Mouse (Mus musculus): ENCODE measurements around the gene Smg7. TPM values are rescaled to one million over a fixed set of nuclear protein-coding genes. Genes with fewer than 3 reads are reported as not detected.

Smg7 gene
- polyA plus RNA-seq, 1 experiment: 24.3 TPM

DNA sequence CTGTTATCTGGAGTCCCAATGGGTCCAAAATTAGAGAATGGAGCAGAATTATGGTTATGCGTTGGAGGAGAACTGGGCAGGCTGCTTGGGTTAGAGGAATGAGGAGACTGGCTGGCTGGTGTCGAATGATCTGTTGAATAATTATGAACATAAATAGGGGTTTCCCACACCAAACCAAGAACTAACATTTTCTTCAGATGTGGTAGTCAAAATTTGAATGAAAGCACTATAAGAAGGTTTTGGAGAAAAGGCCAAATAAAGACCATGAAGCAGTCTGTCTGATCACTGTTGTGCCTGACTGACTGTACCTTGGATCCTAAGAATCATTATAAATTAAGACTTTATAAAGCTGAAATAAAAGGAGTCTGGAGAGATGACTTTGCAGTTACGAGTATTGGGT is 62.1 kb downstream of the Smg7 start:
- no peak for DNase-seq (ENCODE audit: low spot score)

GRCm38 (mm10) chr1:152838841-152839240 is 63.6 kb downstream of the Smg7 start:
- DNase-seq (ENCODE audit: low spot score): no peak

- DNase-seq (ENCODE audit: low spot score): no peak
Measured at GRCm38 (mm10) chr1:152838026-152838702, 64.3 kb downstream of the Smg7 start.

DNA sequence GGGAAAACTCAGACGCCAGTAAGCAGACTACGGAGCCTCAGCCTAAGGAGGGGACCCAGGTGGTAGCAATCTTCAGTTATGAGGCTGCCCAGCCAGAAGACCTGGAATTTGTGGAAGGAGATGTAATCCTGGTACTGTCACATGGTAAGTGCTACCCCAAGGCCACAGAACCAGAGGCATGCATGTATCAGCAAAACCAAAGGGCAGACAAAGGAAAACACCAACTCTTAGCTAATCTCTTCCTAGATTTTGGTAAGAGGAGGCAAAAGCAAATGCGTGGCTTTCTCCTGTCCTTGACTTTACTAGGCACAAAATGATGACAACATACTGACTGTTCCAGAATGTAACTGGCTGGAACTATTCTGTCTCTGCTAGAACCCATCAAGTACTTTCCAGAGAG is 67.4 kb downstream of the Smg7 start:
- no peak for DNase-seq (ENCODE audit: low spot score)

GRCm38 (mm10) chr1:152832316-152832715 is 70.1 kb downstream of the Smg7 start:
- DNase-seq (ENCODE audit: low spot score): no peak

- no peak for DNase-seq (ENCODE audit: low spot score)
Measured at GRCm38 (mm10) chr1:152831619-152832018, 70.8 kb downstream of the Smg7 start.

DNA sequence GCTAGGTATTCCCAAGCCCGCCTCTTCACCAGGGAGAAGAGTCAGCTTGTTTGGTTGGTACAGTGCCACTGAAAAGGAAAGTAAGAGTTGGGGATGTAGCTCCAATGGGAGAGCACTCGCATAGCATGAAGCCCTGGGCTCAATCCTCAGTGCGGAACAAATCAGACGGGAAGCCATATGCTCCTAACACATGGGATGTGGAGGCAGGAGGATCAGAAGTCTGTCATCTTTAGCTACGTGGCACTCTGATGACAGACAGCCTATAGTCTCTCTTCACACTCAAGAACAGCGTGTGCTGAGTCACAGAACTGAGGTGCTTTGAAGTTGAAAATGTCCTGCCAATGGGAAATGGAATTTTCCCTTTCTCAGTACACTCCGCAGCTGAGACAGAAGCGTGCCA is 71.4 kb downstream of the Smg7 start:
- no peak for DNase-seq (ENCODE audit: low spot score)

- no peak for DNase-seq (ENCODE audit: low spot score)
Measured at GRCm38 (mm10) chr1:152830054-152830453, 72.4 kb downstream of the Smg7 start.

- DNase-seq (ENCODE audit: low spot score): no peak
Measured at GRCm38 (mm10) chr1:152828637-152829355, 73.7 kb downstream of the Smg7 start.

GRCm38 (mm10) chr1:152828168-152828567 is 74.3 kb downstream of the Smg7 start:
- no peak for DNase-seq (ENCODE audit: low spot score)

GRCm38 (mm10) chr1:152826446-152826845 is 76.0 kb downstream of the Smg7 start:
- DNase-seq (ENCODE audit: low spot score): no peak

DNA sequence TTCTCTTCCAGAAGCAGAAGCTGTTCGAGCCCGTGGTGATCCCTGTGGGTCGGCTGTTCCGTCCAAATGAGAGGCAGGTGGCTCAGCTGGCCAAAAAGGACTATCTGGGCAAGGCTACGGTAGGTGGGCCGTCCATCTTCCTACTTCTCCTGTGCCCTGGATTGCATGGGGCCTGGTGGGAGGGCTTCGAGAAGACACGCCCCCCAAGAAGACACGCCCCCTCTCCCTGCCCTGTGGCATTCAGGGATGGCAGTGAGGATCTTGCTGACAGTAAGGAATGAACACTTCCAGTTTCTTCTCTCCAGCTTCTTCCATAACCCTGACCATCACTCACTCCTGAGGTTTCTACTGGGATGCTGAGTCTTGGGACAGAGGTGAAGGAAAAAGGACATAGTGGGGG is 78.2 kb downstream of the Smg7 start:
- no peak for DNase-seq (ENCODE audit: low spot score)

- no peak for DNase-seq (ENCODE audit: low spot score)
Measured at GRCm38 (mm10) chr1:152821746-152822145, 80.7 kb downstream of the Smg7 start.

DNA sequence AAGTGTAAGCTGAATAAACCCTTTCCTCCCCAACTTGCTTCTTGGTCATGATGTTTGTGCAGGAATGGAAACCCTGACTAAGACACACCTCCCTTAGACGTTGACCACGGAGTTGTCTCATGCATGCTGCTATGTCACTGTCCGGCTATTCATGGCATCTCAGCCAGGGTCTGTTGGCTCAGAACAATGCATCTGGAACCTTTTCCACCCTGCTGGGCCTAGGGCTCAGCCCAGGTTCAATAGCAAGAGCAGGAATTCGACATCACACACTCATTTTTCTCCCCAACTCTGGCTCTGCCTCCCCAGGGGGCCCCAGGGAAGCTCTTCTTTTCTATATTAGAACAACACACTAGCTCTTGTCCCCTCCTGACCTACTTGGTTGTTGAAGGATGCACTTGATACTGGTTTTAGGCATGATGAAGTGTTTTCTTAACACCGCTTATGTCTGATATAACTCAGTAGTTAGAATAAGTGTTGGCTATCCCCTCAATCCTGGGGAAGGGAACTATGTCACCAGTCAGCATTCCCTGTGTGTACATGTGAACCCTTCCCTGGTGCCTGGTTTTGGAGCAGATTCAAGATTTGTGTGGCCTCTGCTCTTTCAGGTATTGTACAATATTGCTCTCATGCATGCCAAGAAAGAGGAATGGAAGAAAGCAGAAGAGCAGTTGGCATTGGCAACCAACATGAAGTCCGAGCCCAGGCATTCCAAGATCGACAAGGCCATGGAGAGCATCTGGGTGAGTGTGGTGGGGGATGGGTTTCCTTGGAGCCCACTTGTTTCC is 81.3 kb downstream of the Smg7 start:
- no peak for DNase-seq (ENCODE audit: low spot score)

GRCm38 (mm10) chr1:152819558-152819957 is 82.9 kb downstream of the Smg7 start:
- DNase-seq (ENCODE audit: low spot score): no peak

DNA sequence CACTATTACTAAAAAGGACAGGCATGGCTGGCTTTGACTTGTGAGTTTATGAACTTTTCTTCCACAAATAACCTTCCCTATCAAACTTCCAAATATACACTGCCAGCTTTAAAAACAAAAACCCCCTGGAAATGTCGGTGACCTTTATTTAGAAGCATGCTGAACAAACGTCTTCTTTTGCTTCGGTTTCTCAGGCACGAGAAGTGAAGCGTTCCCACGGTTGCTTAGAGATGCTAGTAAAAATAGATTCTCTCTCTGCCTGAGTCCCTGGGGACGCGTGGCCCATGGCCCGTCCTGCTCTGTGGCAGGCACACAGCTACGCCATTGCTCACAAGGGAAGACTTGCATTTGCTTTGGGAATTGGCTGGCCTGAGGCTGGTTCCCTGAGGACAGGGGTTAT is 84.7 kb downstream of the Smg7 start:
- DNase-seq (ENCODE audit: low spot score): no peak

- DNase-seq (ENCODE audit: low spot score): no peak
Measured at GRCm38 (mm10) chr1:152817027-152817769, 85.2 kb downstream of the Smg7 start.

DNA sequence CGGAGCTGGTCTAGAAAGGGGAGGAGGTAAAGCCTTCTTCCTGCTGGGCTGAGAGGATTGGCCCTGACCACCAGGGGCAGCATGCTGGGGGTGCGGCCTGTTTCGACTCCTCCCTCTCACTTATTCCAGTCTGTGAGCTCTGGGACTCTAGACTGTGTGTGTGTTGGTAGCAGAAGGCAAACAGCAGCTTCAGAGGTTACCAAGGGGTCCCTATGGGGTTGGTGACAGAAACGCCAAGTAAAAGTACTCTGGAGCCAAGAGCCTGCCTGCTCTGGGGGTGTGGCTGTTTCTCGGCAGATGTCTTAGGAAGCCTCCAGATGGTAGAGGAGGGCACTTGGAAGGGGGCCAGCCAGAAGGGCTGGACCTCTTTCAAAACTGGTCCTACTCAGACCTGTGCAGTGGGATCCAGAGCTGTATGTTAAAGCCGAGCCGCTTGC is 87.2 kb downstream of the Smg7 start:
- DNase-seq (ENCODE audit: low spot score): no peak

DNA sequence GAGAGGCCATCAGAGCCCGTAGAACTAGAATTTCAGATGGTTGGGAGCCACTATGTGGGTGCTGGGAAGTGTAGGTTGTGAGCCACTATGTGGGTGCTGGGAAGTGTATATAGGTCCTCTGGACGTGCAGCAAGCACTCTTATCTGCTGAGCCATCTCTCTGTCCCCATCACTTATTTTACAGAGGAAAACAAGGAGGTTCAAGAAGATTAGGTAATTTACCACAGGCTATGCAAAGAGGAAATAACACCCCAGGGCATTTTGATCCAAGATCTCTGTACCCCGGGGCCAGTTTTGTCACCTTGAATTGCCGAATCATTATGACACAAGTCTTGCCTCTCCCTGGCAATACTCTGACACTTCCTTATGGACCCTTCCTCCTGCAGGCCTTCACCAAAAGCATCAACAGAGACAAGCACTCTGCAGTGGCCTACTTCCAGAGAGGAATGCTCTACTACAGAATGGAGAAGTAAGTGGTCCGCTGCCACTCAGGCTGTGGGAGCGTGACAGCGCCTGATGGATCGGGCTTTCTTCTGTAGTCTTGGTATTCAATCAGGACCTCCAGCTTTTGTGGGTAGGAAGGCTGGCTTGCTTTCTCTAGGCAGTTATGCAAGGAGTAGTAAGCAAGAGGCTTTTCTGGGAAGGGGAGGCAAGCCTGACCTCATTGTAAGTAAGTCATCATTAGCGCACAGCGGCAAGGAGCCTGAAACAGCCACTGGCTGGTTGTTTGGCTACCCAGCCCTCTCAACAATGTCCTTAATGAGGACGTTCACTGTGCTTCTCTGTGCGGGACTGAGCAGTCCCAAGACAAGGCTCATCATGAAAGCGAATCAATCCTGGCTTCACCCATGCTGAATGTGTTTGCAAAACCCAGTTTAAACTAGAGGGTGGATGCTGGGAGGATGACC is 91.7 kb downstream of the Smg7 start:
- no peak for DNase-seq (ENCODE audit: low spot score)

GRCm38 (mm10) chr1:152809541-152810252 is 92.7 kb downstream of the Smg7 start:
- no peak for DNase-seq (ENCODE audit: low spot score)

DNA sequence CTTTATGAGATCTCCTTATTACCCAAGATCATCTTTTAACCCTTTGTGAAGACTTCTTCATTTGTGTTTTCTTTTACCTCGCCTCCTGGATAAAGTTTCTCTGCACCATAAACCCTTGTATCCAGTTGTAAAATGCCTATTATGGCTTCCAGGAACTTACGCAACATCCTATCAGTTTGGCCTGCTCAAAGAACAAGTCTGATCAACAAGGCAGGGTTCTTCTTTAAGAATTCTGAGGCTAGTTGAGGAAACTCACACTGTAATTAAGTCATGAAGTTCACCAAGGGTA is 94.1 kb downstream of the Smg7 start:
- DNase-seq (ENCODE audit: low spot score): no peak

All from urinary bladder, adult 2 months (tissue).